Mouse (Mus musculus) gastrocnemius, postnatal 36 days (tissue): Measurements from ENCODE around the gene Susd6. TPM values are rescaled to one million over a fixed set of nuclear protein-coding genes. Genes with fewer than 3 reads are reported as not detected.
"Not testable (repeated sequence)": the region's sequence is repeated elsewhere in the genome, so short reads cannot be mapped to it uniquely, and the experiment has no call there.

Source experiments
- DNase-seq, 2 experiments: peaks; one replicate each; pipeline ENCODE4 v3.0.0; 2022
- intact Hi-C: fragments of 180-260 bp; cut with DNase I; formaldehyde crosslinking; loops from one replicate; pipeline ENCODE4 v1.15.1; 2025
- total RNA-seq, 2 experiments: library from RNA; stranded (reverse); gene quantifications; 2 replicates each; pipeline ENCODE4 v1.2.3; 2021

Gene Susd6
- total RNA-seq, 2 experiments from 2014 or later, result 29.6 to 30.3 TPM

DNA sequence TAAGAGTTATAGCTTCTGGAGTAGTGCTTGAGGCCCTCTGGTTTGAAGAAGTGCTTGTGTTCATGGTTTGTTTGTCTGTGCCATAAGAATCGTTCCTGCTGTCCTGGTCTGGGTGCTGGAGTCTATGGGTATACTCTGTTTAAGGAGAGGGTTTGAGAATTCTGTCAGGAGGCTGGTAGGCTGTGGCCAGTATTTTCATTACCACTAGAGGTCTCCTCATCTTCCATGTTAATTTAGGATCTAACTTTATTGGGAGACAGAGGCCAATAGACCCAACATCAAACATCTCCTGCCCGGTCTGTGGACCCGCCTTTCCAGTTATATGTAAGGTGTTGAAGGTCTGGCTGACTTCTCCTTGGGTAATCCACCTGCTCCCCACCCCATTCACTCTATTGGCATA lies 7.4 kb upstream of the Susd6 start:
- intact Hi-C loops, result loop anchor here (2.0 kb wide), 1 partner anchor 14 kb away; no protein-coding TSS in a partner anchor
- DNase-seq, result no peak

DNA sequence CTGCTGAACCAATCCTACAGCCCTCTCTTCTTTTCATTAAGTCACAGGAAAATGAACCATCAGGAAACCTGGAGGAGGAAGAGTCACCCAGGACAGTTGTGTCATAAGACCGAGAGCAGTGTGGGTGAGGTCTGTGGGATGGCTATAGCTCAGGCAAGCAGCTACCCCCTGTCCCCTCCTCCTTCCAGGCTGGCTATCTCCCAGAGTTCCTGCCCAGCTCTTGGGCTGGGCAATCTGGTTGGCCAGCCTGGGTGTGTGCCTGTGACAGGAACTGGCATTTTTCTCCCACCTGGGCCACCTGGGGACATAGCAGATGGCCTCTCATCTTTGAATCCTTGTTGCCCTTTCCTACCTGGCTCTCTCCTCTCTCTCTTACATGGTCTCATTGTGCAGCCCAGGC lies 6.4 kb upstream of the Susd6 start:
- no peak for DNase-seq
- intact Hi-C loops, result loop anchor here (2.0 kb wide), 1 partner anchor 15 kb away; no protein-coding TSS in a partner anchor

DNA sequence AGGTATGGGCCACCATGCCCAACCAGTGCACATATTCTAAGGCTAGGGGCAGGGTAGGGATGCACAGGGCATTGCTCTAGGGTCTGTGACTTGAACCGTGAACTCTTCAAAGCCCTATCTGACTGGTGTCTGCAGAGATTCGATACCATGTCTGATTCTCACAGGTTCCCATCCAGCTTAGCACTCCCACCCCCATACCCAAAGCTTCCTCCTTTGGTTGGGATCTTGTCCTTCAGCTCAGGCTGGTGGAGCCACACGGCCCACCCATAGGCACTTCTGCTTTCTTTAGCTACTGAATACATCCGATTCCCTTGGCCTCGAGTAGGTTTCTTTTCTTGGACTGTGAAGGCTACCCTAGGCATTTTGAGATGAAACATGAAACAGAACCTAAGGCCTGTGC lies 5.3 kb upstream of the Susd6 start:
- intact Hi-C loops, result loop anchor here (5.0 kb wide), 1 partner anchor 42 kb away; no protein-coding TSS in a partner anchor
- DNase-seq, result no peak

DNA sequence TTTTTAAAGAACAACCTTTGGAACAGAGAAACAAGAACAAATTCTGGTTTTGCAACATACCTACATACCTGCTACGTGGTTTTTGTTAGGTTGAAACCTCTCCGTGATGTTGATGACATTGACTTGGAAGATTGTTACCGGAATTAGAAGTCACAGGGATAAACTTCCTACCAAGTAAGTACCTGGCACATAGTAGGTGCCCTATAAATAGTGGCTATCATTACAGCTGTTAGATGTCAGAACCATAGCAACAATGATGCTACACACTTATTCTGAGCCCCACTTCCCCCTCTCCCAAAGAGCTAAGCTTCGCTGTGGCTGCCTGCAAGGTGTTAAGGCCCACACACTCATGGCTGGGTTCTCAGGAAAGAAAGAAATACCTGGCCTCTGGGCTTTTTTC lies 4.7 kb upstream of the Susd6 start:
- intact Hi-C loops, result loop anchor here (5.0 kb wide), 1 partner anchor 42 kb away; no protein-coding TSS in a partner anchor
- no peak for DNase-seq

DNA sequence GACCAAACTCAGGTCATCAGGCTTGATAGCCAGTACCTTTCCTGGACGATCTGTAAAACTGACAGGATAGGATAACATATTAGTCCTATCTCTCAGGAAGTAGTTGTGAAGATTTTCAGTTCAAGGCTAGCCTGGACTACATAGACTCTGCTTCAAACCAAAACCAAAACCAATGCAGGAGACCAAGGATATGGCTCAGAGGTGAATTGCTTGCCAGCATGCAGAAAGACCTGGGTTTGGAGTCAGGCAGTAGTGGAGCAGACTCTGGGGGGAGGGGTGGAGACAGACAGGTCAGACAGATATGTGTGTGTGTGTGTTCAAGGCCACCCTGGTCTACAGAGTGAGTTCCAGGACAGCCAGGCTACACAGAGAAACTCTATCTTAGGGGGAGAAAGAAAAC lies 3.7 kb upstream of the Susd6 start:
- DNase-seq, result no peak
- intact Hi-C loops, result loop anchor here (5.0 kb wide), 1 partner anchor 41 kb away; no protein-coding TSS in a partner anchor

DNA sequence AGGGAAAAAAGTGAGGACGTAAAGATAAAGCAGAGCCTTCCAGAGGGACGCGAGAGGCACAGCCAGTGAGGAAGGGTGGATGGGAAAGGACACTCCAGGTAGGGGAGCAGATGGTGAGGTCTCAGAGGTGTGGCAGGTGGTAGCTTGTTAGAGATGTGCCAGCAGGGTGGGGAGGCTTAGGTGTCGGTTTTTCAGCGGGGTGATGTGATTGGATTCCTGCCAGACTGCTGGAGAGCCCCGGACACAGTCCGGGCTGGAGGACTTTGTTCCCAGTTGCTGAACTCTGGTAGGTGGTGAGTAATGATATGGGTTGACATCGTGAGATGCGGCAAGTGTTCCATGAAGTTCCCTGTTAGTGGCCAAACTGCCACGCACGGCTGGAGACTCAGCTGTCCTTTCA lies 2.7 kb upstream of the Susd6 start:
- DNase-seq, result no peak
- intact Hi-C loops, result loop anchor here (5.0 kb wide), 1 partner anchor 40 kb away; no protein-coding TSS in a partner anchor

DNA sequence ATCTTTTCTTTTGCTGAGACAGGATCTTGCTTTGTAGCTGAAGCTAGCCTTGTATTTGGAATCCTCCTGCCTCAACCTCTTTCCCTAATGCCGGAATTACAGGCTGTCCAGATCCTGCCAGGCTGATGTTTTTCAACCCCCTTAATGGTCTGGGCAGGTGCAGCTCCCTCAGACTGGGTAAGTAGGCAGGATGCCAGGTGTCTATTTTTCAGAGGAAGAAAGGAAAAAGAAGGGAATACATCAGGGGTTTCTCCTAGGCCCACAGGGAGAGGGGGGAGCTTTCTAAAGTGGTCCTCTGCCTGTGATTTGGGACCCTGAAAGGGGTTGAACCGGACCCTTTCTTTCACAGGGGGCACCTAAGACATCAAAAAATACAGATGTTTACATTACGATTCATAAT lies 2.1 kb upstream of the Susd6 start:
- no peak for DNase-seq
- intact Hi-C loops, result loop anchor here (5.0 kb wide), 1 partner anchor 39 kb away; no protein-coding TSS in a partner anchor

DNA sequence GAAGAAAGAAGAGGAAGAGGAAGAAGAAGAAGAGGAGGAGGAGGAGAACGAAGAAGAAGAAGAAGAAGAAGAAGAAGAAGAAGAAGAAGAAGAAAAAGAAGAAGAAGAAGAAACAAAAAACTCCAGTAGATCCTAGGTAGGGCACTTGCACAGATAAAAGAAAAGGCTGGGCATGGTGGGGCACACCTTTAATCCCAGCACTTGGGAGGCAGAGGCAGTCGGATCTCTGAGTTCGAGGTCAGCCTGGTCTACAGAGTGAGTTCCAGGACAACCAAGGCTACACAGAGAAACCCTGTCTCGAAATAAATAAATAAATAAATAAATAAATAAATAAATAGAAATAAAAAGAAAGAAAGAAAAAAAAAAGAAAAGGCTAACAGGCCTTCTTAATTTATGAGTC lies 1.0 kb upstream of the Susd6 start:
- intact Hi-C loops, result loop anchor here (5.0 kb wide), 1 partner anchor 38 kb away; no protein-coding TSS in a partner anchor
- DNase-seq, result not testable (repeated sequence)

DNA sequence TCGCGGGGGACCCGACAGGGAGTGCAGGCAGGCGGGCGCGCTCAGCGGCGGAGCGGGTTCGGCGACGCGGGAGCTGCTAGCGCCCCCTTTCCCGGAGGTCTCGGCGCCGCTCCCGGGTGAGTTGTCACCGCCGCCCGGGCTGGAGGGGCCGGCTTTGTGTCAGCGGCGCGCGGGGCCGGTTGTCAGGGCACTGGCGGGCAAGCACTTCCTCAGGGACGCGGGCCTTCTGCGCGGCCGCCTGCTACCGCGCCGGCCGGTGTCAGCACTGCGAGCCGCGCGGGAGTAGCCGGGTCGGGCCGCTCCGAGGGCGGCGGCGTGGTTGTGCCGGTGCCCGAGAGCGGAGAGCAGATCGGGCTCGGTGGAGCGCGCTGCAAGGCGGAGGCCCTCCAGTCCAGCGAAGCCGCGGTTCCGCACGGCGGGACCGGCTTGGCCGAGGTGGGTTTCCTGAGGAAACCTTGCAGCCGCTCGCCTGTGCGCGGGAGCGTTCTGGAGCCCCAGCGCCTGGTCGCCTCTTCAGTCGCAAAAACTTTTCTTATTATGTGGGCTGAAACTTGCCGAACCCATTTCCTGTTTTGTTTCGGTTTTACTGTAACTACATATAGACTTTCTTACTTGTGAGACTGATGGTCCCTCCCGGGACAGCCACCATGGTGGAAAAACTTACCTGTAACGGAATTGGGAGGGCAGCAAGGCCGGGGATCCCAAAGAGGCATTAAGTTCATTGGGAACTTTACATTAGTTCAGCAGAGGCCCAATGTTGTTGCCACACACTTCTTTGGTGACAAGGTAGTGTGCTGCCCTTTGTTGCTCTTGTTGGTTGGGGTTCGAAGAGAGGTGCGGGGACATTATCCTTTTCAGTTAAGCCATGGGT lies 625 bp downstream of the Susd6 start:
- no peak for DNase-seq
- intact Hi-C loops, result no loop called here

DNA sequence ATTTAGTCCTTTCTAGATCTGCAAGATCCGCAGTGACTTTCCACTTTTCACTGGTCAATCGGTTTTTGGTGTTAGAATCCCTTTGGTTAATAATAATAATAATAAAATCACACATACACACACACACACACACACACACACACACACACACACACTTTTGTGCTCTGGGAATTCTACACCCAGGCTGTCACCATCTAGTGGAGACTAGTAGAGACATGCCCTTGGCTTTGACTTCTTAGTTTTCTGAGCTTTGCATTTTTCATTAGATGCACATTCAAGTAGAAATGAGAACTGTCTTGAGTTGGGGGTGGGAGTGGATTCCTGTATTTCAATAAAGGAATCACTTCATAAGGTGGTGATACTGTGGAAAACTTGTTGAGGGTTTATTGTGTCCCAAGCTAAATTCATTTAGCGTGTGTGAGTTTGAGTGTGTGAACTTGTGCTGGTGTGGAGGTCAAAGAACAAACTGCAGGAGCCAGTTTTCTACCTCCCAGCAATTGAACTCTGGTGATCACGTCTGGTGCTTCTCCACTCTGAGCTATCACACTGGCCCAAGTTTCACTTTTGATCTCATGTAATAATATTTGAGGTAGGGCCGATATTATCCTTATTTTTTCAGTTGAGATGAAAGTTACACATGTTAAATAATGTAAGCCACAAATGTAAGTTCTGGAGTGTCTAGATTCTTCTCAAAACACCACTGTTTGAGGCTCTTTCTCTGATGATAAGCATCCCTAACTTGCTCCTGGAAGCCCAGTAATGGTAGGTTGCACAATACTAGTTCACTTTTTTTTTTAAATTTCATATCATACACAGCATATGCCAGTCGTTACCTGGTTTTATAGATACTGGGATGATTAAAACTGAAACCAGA lies 1.5 kb downstream of the Susd6 start:
- no peak for DNase-seq
- intact Hi-C loops, result no loop called here

DNA sequence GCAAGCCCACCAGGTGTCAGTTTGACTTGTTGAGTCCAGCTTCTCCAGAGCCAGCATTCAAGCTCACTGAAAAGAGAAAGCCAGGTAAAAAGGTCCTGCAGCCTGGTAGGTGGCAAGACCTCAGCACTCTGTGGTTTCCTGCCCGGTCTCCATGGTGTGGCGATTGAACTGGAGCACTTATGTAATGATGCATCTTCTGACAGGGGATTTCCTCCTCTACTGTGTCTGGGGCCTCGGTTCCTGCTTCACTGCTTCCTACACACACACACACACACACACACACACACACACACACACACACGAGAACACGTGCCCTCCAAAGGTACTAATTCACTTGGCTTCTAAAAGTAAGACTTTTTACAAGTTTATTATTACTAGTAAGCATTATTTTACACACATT lies 2.6 kb downstream of the Susd6 start:
- no peak for DNase-seq
- intact Hi-C loops, result no loop called here

DNA sequence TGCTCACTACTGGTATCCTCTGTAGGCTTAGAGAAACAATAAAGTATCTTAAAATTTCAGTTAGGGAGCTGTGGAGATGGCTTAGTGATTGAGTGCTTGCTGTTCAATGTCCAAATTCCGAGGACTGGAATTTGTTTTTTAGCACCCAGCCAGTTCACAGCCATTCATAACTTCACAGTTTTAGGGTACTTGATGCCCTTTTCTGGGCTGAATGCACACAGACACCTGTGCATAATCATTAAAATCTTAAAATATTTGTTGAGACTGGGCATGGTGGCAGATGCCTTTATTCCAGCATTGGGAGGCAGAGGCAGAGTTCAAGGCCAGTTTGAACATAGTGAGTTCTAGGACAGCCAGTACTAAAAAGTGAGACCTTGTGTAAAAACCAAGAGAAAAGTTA lies 3.2 kb downstream of the Susd6 start:
- DNase-seq, result no peak
- intact Hi-C loops, result no loop called here

DNA sequence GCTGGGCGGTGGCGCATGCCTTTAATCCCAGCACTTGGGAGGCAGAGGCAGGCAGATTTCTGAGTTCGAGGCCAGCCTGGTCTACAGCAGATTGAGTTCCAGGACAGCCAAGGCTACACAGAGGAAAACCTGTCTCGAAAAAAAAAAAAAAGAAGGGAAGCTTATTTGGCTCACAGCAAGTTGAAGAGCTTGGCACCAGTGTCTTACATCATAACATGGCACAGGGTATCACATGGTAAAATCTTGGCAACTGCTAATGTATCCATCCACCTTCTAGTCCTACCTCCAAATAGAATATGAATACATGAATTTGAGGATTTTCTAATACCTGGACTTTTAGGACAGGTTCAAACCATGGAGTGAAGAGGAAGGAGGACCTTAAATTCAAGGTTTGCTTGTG lies 4.2 kb downstream of the Susd6 start:
- no peak for DNase-seq
- intact Hi-C loops, result no loop called here

DNA sequence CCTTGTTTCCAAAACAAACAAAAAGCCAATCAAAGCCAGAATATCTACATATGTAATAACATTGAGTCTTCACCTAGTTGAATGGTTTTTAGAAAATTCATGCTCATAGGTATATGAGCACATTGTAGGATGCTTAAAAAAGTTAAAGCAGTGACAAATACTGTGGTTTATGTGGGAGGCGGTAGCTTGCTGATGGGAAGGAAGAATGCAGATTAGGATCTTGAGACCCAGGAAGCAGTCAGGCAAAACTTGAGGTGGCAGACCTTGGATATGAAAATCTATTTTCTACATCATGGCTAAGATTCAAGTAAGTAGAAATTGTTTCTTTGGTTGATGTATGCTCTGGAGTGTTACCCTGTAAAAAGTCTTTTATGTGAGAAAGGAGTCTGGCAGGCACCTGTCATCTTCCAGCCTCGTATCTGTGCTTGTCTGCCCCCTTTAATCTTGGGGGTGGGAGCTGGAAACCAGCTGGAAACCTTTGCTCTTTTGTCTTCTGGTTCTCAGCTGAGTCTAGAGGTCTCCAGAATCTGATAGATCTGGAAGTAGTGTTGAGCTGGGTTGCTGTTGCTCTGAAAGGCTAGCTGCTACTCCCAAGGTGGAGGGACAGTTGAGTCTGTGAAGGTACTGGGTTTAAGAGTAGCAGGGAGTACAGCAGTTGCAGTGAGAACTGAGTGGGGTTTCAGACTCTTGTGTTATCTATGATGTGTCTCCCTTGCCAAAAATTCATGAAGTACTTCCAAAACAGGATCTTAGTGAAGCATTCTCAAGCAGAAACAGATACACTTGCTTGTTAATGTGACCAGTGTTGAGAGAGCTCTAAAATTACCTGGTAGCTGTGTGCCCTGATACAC lies 4.8 kb downstream of the Susd6 start:
- intact Hi-C loops, result no loop called here

DNA sequence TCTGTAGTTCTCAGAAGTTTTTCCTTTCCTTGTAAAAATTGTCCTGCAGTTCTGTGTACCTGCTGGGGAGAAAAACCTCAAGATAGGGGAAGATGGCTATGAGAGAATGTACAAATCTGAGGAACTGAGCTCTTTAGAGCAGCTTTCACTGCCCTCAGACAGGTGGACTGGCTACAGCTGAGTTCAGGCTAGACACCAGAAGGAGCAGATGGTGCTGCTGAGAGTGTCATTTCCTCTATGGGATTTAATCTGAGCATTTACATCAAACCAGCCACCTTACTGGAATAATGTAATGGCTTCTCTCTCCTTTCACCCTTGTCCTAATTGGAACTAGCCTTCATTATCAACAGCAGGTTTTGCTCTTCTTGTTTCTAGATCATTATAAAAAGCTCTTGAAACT lies 8.0 kb downstream of the Susd6 start:
- intact Hi-C loops, result no loop called here
- no peak for DNase-seq

More for the DNA sequence above, 4.8 kb downstream of the Susd6 start:
- no peak for DNase-seq

DNA sequence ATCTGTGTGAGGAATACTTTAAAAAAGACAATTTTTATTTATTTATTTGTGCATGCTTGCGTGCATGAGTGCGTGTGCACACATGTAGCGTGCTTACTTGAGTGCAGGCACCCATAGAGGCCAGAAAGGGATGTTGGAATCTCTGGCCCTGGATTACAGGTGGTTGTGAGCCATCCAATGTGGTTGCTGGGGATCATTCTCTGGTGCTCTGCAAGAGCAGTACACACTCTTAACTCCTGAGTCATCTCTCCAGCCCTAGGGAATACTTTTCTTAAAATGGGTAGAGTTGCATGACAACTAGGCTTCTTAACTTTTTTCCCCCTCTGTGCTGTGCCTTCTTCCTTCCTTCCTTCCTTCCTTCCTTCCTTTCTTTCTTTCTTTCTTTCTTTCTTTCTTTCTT lies 9.8 kb downstream of the Susd6 start:
- no peak for DNase-seq
- intact Hi-C loops, result no loop called here

DNA sequence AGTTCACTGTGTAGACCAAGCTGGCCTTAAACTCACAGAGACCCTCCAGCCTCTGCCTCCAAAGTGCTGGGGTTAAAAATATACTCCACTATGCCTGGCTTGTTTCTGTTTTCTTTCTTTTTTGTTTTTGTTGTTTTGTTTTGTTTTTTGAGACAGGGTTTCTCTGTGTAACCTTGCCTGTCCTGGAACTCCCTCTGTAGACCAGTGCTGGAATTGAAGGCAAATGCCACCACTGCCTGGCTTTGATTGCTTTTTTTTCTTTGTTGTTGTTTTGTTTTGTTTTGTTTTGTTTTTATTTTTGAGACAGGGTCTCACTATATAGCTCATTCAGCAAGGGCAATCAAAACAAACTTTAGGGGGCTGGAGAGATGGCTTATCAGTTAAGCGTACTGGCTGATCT lies 11.1 kb downstream of the Susd6 start:
- intact Hi-C loops, result no loop called here
- no peak for DNase-seq

DNA sequence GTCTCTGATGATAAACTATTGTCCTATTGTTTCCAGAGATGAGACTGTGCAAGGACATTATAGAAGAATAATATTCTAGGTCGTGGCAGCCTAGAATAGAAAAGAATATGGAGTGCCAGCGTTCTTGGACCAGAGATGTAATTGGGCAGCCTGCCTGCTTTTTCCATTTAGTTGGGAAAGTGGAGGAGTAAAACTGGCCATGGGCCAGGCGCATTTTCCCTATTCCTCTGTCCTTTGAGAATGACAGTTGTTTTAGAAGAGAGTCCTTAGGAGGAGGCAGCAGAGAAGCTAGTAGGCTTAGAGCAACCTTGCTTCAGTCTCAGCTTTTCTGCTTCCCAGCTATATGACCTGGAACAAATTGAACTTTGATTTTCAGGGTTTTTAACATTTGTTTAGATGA lies 13.6 kb downstream of the Susd6 start:
- DNase-seq, result peak in 1 of 2 experiments; percentile 59

DNA sequence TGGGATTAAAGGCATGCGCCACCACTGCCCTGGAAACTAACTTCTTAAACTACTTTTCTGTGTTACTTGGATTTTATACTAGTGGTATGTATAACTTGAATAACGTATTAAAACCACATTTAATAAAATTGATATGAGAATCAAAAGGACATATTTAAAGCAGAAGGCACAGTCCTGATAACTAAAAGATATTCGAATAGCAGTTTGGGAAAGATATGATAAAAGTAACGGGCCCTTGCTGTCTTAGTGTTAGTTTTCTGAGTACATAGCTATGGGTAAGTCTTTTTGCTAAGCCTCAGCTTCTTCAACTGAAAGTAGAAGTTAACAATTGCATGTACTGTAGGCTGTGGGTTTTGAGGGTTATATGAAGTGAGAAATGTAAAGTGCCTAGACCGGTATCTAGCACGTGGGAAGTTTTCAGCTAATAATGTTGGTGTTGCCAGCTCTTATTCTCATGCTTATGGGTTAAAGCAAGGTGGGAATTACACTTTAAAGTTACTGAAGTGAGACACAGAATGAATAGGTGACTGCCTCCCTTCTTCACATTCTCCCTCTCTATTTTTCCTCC lies 14.6 kb downstream of the Susd6 start:
- intact Hi-C loops, result no loop called here
- no peak for DNase-seq

More for the DNA sequence above, 13.6 kb downstream of the Susd6 start:
- intact Hi-C loops, result no loop called here
